Mouse (Mus musculus): Measurements from ENCODE around the gene Epb41l4b.

- no peak for TF ChIP-seq POLR2A (IDR thresholded peaks at IDR 0.05; ENCODE audit: borderline replicate concordance, extremely low read depth, insufficient read depth, insufficient read length, poor library complexity, severe bottlenecking)
- TF ChIP-seq CTCF (IDR thresholded peaks at IDR 0.05; ENCODE audit: borderline replicate concordance, extremely low read depth, insufficient read depth, insufficient read length): no peak
Observed at GRCm38 (mm10) chr4:57165654-57166053, 22.4 kb upstream of the Epb41l4b start.

All from brain, embryonic 14.5 days (tissue).